Mouse (Mus musculus): ENCODE measurements around the gene Ift57. TPM values are rescaled to one million over a fixed set of nuclear protein-coding genes. Genes with fewer than 3 reads are reported as not detected.

Ift57 gene
- total RNA-seq, 2 experiments from 2014 or later: 29.9 to 30.6 TPM

- no peak for DNase-seq (ENCODE audit: low spot score in 2 of 2)
Observed at GRCm38 (mm10) chr16:49752906-49753305, 53.9 kb downstream of the Ift57 start.

- DNase-seq (ENCODE audit: low spot score in 2 of 2): no peak
Observed at GRCm38 (mm10) chr16:49753318-49753717, 54.3 kb downstream of the Ift57 start.

DNA sequence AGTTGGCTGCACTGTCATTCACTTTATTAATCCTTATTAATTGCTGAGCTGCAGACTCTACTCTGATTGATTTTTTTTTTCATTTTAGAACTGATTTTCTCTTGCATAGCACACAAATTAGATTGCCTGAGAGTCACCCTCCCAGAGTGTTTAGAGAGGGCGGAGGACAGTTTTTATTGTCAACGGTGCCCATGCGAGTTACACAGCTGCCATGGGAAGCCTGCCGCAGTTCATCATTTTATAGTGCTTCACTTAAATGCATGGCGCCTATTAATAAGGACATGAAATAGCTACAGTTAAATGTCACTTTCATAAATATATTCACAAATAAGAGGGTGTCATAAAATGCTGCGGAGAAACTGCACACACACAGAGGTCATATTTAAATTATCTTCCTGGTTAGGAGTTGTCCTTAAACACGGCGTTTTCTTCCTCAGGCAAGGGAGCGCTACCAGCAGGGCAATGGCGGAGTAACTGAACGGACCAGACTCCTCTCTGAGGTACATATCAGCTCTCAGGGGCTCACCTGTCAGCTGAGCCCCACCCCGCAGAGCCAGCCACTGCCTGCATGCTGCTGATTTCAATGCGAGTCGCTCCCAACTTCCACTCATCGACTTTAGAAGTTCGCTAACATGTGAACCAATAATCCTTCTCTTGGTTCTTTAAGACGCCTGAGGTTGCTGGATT is 61.6 kb downstream of the Ift57 start:
- DNase-seq (ENCODE audit: low spot score in 2 of 2): no peak

GRCm38 (mm10) chr16:49761981-49762380 is 62.9 kb downstream of the Ift57 start:
- no peak for DNase-seq (ENCODE audit: low spot score in 2 of 2)

DNA sequence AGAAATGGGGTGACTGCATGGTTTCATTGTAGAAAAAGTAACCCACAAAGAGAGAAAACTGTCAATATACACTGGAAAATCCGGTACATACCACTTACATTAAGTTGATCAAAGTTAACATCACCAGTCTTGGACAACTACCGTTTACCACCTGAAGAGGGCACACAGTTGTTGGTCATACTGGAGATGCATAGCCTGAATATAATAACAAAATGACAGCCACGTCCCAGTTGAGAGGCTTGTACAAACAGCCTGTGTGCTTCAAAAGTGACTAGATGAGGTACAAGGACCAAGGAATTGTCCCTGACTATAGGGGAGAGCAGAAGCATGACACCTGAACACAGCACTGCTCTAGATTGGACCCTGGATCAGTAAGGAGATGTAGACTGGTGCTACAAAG is 67.3 kb downstream of the Ift57 start:
- DNase-seq (ENCODE audit: low spot score in 2 of 2): no peak

GRCm38 (mm10) chr16:49768491-49769031 is 69.5 kb downstream of the Ift57 start:
- DNase-seq (ENCODE audit: low spot score in 2 of 2): no peak

- no peak for DNase-seq (ENCODE audit: low spot score in 2 of 2)
Observed at GRCm38 (mm10) chr16:49769831-49770261, 70.8 kb downstream of the Ift57 start.

DNA sequence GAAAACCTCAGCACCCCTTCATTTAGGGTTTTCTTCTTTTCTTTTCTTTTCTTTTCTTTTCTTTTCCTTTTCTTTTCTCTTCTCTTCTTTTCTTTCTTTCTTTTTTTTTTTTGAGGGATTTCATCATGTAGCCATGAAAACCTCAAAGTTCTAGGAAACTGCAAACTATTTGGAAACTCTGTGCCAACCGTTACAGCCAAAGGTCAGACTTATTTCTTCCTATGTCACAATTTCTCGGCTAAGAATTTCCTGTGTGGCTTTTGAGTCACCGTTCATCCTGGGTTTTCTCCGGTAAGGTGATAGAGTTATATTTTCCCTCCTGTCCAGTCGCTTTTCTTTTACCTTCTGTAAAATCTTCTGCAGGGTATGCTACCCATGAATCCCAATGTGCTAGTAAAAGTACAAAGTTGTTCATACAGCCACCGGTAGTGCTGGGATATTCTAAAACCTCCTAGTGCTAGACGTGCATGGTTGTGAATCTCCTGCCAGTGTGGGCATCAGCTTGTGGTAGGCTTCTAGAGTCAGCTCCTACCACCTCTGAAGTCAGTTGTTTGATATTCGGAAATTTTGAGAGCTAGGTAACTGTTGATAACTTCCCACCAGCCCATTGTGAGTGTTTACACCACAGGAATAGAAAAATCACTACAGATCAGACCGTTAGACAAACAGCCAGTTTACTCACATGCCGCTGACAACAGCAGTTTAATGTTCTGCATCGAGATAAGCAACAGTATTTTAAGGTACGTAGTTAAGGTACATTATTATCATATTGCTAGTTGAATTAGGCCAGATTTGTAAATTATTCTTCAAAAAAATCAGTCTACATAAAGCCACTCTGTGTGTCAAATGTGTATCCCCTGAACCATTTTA is 71.5 kb downstream of the Ift57 start:
- no peak for DNase-seq (ENCODE audit: low spot score in 2 of 2)

- DNase-seq (ENCODE audit: low spot score in 2 of 2): no peak
Observed at GRCm38 (mm10) chr16:49771609-49772396, 72.8 kb downstream of the Ift57 start.

GRCm38 (mm10) chr16:49772576-49772975 is 73.5 kb downstream of the Ift57 start:
- no peak for DNase-seq (ENCODE audit: low spot score in 2 of 2)

DNA sequence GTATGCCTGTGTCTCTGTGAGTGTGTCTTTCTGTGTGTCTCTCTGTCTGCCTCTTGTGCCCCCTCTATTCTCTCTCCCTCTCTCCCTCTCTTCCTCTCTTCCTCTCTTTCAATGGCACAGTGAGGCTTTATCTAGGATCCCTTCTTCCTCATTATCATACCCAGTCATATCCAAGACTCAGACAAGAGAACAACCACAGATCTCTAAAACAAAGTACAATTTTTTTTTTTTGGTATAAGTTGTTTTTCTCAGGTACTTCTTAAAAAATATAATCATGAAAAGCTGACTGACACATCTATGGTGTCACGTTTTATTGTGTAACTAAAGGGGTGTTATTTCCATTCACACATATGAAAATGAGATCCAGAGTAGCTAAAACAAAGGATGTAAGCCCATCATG is 74.0 kb downstream of the Ift57 start:
- DNase-seq (ENCODE audit: low spot score in 2 of 2): no peak

- no peak for DNase-seq (ENCODE audit: low spot score in 2 of 2)
Observed at GRCm38 (mm10) chr16:49774059-49775001, 75.3 kb downstream of the Ift57 start.

- DNase-seq (ENCODE audit: low spot score in 2 of 2): no peak
Observed at GRCm38 (mm10) chr16:49775002-49775966, 76.3 kb downstream of the Ift57 start.

DNA sequence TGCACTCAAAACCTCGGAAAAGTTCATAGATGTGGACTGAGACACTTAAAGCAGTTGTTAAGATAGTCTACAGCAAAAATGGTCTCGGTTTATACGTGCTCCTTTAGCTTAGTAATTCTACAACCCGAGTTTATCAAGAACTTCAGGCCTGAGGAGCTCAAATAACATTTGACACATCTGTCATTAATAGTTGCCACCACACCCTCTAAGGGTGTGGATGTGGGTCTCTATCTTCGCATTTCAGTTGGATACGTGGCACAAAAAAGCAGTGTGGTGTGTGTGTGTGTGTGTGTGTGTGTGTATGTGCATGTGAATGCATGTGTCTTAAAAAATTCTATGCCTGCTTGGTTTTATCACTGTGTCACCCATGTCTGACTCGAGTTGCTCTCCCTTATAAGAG is 77.9 kb downstream of the Ift57 start:
- DNase-seq (ENCODE audit: low spot score in 2 of 2): no peak

DNA sequence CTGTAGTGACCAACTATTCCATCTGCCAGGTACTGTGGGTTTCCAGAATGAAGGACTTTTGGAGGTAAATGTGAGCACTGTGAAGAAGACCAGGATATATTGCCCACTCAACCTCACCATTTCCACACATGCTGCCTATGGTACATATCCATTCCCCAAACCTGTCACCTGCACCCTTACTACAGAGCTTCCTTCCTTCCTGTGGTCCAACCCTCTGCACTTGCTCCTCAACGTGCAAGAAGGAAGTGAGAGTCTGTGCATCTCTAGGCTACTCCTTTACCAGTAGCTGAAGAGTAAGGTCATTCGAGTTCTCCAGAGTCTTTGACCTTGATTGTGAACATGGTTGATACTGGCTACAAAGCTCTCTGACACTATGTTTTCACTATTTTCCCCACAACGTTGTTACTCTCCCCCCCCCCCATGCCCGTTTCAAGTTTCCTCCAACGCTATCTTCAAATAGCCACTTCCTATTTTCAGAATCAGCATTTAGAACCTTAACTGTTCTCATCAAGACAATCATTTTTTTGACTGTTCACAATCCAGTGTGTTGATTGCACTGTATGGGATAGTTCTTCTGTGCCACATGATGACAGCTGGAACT is 82.6 kb downstream of the Ift57 start:
- no peak for DNase-seq (ENCODE audit: low spot score in 2 of 2)

- DNase-seq (ENCODE audit: low spot score in 2 of 2): no peak
Observed at GRCm38 (mm10) chr16:49783369-49783768, 84.3 kb downstream of the Ift57 start.

DNA sequence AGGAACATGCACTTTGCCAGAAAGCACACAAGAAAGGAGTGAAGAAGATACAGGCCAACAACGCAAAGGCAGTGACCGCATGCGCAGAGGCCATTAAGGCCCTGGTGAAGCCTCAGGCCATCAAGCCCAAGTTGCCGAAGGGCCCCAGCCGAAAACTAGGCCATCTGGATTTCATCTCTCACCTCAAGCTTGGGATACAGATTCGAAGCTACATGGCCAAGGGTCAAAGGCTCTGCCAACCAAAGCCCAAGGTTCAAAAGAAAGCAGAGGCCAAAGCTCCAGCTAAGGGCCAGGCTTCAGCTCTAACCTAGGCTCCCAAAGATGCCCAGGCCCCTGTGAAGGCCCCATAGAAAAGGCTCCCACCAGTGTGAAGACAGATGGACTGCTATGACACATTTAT is 87.1 kb downstream of the Ift57 start:
- no peak for DNase-seq (ENCODE audit: low spot score in 2 of 2)

- DNase-seq (ENCODE audit: low spot score in 2 of 2): no peak
Observed at GRCm38 (mm10) chr16:49787714-49788113, 88.7 kb downstream of the Ift57 start.

Data from adrenal gland, postnatal 4 days (tissue).